Mouse (Mus musculus) lung, embryonic 14.5 days (tissue): ENCODE results near the gene Ttc33. TPM values are rescaled to one million over a fixed set of nuclear protein-coding genes. Genes with fewer than 3 reads are reported as not detected.

ENCODE experiments used
- ATAC-seq: fragments of 200-750 bp; cut with Nextera tagmentation; 2 replicates; pipeline ENCODE4 v1.8.0; 2017; ENCODE audit warnings: mild to moderate bottlenecking, moderate TSS enrichment, moderate library complexity; ENCODE audit not compliant: insufficient read depth
- DNase-seq: peaks from one replicate; pipeline ENCODE4 v3.0.0-alpha.2; 2015
- H3K27ac ChIP-seq: fragments of 300-500 bp; sonication (generic); 2 replicates; pipeline ENCODE4 v1.5.1; 2014; ENCODE audit warnings: low read depth, mild to moderate bottlenecking, moderate library complexity
- H3K27me3 ChIP-seq: fragments of 300-500 bp; sonication (generic); 2 replicates; pipeline ENCODE4 v1.6.1; 2014; ENCODE audit warnings: low read length, control low read depth; ENCODE audit not compliant: insufficient read depth
- H3K36me3 ChIP-seq: fragments of 300-500 bp; sonication (generic); 2 replicates; pipeline ENCODE4 v1.6.1; 2014; ENCODE audit warnings: control low read depth; ENCODE audit not compliant: insufficient read depth
- H3K4me1 ChIP-seq: fragments of 300-500 bp; sonication (generic); 2 replicates; pipeline ENCODE4 v1.6.1; 2014; ENCODE audit warnings: antibody characterized with exemption, control low read depth; ENCODE audit not compliant: insufficient read depth
- H3K4me2 ChIP-seq: fragments of 300-500 bp; sonication (generic); 2 replicates; pipeline ENCODE4 v1.6.1; 2014; ENCODE audit warnings: mild to moderate bottlenecking
- H3K4me3 ChIP-seq: fragments of 300-500 bp; sonication (generic); 2 replicates; pipeline ENCODE4 v1.5.1; 2014; ENCODE audit warnings: low read depth, low read length
- H3K9ac ChIP-seq: fragments of 300-500 bp; sonication (generic); 2 replicates; pipeline ENCODE4 v1.6.1; 2014
- H3K9me3 ChIP-seq: fragments of 300-500 bp; sonication (generic); 2 replicates; pipeline ENCODE4 v1.6.1; 2016; ENCODE audit warnings: low read depth, low read length, control low read depth
- CTCF ChIP-seq: IDR thresholded peaks from 2 replicates; pipeline ENCODE4 v1.5.1; 2016; ENCODE audit warnings: antibody characterized with exemption, low read depth
- WGBS: fragments of 180-500 bp; shearing (Covaris S2); extraction: QIAGEN DNeasy Blood & Tissue Kit; methylation state at CpG from one replicate; pipeline ENCODE4 v1.1.7; 2014; 5-methylcytosine and 5-hydroxymethylcytosine counted together
- polyA plus RNA-seq: library from polyadenylated mRNA; unstranded; fragments of >200 nt; fragmentation: Nextera tagmentation; extraction: Ambion mirVana; gene quantifications from 2 replicates; pipeline ENCODE4 v1.2.1, GENCODE M21; 2014

The Ttc33 gene
- 41.9 and 44.6 TPM in 2 replicates for polyA plus RNA-seq

DNA sequence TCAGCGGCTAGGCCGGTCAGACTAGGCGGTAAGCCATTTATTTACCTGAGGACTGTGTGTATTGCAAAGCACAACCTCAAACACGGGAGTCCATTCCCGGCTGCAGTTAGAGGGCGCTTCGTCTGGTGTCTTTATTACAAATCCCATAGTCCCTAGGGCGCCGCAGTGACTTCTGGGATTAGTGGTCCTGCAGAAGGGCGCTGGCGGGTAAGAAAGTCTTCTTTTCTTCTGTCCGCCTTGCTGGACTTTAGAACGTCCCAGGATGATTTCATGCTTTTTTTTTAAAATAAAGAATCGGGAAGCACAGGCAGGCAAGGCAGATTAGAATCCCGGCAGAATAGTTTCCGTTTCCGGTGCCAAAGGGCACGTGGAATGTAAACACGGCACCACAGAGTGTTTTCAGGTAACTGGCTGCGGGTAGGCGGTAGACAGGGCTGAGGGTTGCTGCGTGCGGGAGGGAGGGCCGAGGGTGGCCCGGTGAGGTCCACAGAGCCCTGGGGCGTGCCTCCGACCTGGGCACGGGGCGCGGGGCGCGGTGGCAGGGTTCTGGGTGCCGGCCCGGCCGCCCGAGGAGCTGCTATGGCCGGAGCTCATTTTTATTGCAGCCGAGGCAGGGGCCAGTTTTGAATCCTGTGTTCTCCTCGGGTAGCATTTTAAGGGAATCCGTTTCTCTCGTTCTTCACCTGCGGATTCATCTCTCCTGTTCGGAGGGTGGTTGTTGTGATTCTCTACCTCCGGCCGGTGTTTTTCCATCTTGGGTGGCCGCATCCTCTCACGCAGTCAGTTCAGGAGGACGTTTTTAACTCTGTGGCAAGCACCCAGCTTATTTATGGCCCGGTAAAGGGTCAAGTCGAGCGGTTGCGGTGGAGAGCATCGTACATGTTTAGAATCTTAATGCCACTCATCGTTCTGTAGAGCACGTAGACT lies at the start of gene Ttc33:
Gene Ttc33 (plus strand): TSS at position 160 of the 927 bp plus-strand sequence.
- H3K4me1 ChIP-seq, result no peaks in the 10 kb centered on the region
- H3K9me3 ChIP-seq, result no peaks in the 10 kb centered on the region
- peak; percentile 41 for TF ChIP-seq CTCF
- peak within 1 kb of the TSS; percentile 71 for H3K4me2 ChIP-seq
- H3K9ac ChIP-seq, result peak within 1 kb of the TSS; percentile 70
- H3K27me3 ChIP-seq, result no peaks in the 10 kb centered on the region
- under 1% methylated on average over 55 of the region's 55 CpGs for WGBS
- DNase-seq (peak; percentile 87), ATAC-seq (peak; percentile 91)
- peaks cover 5% of the 10 kb centered on the region; the same call in 1 of the 2 replicates for H3K36me3 ChIP-seq
- peak within 1 kb of the TSS; percentile 71 for H3K4me3 ChIP-seq
- peak within 1 kb of the TSS; percentile 91 for H3K27ac ChIP-seq

DNA sequence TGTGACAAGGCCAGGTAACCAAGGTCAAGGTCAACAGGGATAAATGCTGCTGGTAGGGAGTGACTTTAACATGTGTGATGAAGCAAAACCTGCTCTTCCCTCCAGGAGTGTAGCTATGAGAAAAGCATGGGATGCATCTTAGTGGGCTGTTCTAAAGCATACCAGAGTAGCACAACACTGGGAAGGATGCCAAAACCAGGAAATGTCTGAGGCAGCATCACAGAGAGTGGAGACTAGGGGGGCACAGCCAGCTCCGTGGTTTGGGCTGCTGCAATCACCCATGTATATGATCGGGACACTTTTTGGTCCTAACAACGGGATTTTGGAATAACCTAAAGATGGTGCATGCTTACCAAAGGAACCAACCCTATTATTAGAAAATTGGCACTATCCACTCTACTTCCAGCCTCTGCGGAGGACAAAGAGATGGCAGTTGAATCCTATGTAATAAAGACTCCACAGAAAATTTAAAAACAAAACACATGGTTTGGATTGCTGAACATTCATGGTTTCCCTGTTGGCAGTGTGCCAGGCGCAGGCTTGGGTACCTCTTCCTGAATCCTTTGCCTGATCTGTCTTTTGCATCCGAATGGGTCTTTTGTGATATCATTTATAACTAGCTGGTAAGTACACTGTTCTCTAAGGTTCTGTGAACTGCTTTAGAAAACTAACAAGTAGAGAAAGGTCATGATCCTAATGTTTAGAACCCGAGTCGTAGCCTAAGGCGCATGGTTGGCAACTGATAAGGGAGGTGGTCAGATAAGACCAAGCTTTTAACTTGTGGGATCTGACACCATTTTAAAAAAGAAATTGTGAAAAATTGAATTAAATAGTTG lies 47.1 kb upstream of the Ttc33 start:
- Histone ChIP-seq H3K36me3 (no peaks in the 10 kb centered on the region), H3K27me3 (no peaks in the 10 kb centered on the region), H3K4me3 (no peak overlapping the region), H3K4me2 (no peak overlapping the region), H3K9me3 (no peaks in the 10 kb centered on the region), H3K4me1 (no peaks in the 10 kb centered on the region), H3K27ac (no peak overlapping the region), H3K9ac (no peak overlapping the region)
- DNase-seq (peak; percentile 80), ATAC-seq (peak; percentile 81)
- TF ChIP-seq CTCF, result no peak
- 52% methylated on average over 9 of the region's 9 CpGs for WGBS

DNA sequence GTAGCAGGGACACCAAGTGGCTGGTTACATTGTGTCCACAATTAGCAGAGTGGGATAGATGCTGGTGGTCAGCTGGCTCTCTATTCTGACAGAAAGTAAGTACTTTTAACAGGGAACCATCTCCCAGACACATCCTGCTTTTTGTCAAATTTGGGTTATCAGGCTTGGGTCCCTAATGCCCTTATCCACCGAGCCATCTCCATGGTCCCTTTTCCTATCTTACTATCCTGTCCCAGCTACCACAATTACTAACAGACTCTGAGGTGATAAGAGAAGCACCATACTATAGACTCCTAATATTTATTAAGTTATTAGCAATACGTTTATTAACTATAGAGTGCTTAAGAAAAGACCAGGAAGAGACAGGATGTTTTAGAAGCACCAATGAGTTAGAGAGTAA lies 46.0 kb upstream of the Ttc33 start:
- H3K9ac ChIP-seq, result no peak overlapping the region
- no peaks in the 10 kb centered on the region for H3K36me3 ChIP-seq
- no peaks in the 10 kb centered on the region for H3K4me1 ChIP-seq
- H3K27me3 ChIP-seq, result no peaks in the 10 kb centered on the region
- H3K27ac ChIP-seq, result no peak overlapping the region
- TF ChIP-seq CTCF, result no peak
- H3K9me3 ChIP-seq, result no peaks in the 10 kb centered on the region
- H3K4me3 ChIP-seq, result no peak overlapping the region
- no peak for ATAC-seq
- no peak for DNase-seq
- H3K4me2 ChIP-seq, result no peak overlapping the region
- WGBS, result 82% methylated on average over 2 of the region's 2 CpGs

DNA sequence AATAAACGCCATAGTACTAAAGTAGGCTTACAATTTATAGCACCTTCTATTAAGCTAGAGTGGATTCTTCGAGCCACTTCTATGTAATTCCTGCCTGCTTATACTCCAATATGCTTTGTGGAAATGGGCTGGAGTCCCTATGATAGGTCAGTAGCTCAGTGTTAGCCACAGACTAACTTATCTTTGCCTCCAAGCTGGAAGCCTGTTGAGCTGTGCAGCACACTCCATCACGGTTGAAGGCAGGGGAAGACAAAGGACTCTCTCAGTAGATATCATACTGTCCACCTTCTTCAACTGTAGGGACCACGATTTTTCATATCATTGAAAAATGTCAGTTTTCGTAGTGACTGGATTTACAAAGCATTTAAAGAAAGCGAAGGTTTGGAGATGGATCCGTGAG lies 45.5 kb upstream of the Ttc33 start:
- Histone ChIP-seq H3K9ac (no peak overlapping the region), H3K4me2 (no peak overlapping the region), H3K4me1 (no peaks in the 10 kb centered on the region; the same call in 1 of the 2 replicates), H3K36me3 (no peaks in the 10 kb centered on the region), H3K27me3 (no peaks in the 10 kb centered on the region), H3K4me3 (no peak overlapping the region), H3K9me3 (no peaks in the 10 kb centered on the region), H3K27ac (no peak overlapping the region)
- no peak for TF ChIP-seq CTCF
- ATAC-seq (no peak), DNase-seq (no peak)
- 81% methylated on average over 7 of the region's 7 CpGs for WGBS

DNA sequence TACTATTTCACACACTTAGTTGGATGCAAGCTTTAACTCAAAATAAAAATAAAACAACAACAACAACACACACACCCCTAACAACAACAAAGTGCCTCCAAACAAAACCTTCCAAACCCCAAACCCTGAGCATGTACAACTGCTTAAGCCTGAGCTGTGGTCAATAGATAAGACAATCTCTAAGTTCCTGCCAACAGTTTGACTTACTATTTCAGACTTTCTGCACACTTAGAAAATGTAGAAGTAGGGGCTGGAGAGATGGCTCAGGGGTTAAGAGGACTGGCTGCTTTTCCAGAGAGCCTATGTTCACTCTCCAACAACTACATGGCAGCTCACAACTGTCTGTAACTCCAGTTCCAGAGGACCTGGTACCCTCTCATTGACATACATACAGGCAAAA lies 45.0 kb upstream of the Ttc33 start:
- ATAC-seq (no peak), DNase-seq (no peak)
- Histone ChIP-seq H3K9me3 (no peaks in the 10 kb centered on the region), H3K4me3 (no peak overlapping the region), H3K9ac (no peak overlapping the region), H3K4me2 (no peak overlapping the region), H3K4me1 (peaks cover 4% of the 10 kb centered on the region; the same call in 1 of the 2 replicates), H3K36me3 (no peaks in the 10 kb centered on the region), H3K27me3 (no peaks in the 10 kb centered on the region), H3K27ac (no peak overlapping the region)
- no peak for TF ChIP-seq CTCF

DNA sequence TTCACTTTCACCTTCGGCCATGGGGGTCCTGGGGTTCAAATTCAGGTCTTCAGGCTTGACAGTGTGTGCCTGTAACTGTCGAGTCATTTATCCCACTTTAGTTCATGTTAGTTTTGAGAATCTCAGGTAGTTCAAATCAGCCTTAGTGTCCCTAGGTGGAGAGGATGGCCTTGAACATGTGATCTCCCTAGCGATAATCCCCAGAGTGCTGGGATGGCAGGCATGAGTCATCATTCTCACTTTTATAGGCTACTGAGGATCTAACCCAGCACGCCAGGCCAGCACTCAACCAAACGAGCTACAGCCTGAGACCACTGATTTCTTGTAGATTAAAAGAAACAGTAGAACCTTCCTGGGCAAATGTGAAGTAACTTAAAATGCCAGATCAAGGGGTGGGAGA lies 43.3 kb upstream of the Ttc33 start:
- WGBS, result 58% methylated on average over 5 of the region's 5 CpGs
- no peak for DNase-seq
- no peak for TF ChIP-seq CTCF
- peaks cover 7% of the 10 kb centered on the region; the same call in 1 of the 2 replicates for H3K4me1 ChIP-seq
- no peak overlapping the region for H3K27ac ChIP-seq
- no peaks in the 10 kb centered on the region for H3K36me3 ChIP-seq
- no peak overlapping the region for H3K9ac ChIP-seq
- ATAC-seq, result no peak
- H3K27me3 ChIP-seq, result no peaks in the 10 kb centered on the region
- H3K4me3 ChIP-seq, result no peak overlapping the region
- H3K9me3 ChIP-seq, result no peaks in the 10 kb centered on the region
- no peak overlapping the region for H3K4me2 ChIP-seq

DNA sequence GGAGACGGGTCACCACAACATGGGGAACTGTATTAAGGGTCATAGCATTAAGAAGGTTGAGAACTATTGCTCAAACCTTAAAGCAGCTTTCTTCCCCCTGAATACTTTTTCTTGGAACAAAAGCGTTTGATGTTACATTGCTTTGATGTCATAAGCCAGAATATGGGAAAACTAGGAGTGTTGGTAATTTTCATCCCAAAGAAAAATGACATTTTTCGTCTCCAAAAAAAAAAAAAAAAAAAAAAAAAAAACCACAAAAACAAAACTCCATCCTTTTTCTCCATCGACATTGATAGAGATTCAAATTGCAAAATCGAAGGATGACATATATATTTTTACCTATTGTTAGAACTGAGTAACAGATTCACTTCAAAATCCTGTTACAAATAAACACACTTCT lies 42.6 kb upstream of the Ttc33 start:
- no peaks in the 10 kb centered on the region for H3K36me3 ChIP-seq
- peak overlapping the region; percentile 87; the same call in 1 of the 2 replicates for H3K4me3 ChIP-seq
- H3K4me2 ChIP-seq, result peak overlapping the region; percentile 81
- no peaks in the 10 kb centered on the region for H3K27me3 ChIP-seq
- H3K9me3 ChIP-seq, result no peaks in the 10 kb centered on the region
- no peak for TF ChIP-seq CTCF
- H3K27ac ChIP-seq, result no peak overlapping the region
- no peak overlapping the region for H3K9ac ChIP-seq
- peaks cover 7% of the 10 kb centered on the region; the same call in 1 of the 2 replicates for H3K4me1 ChIP-seq
- ATAC-seq, result no peak
- WGBS, result 58% methylated on average over 5 of the region's 5 CpGs
- DNase-seq, result no peak
